Mouse (Mus musculus) kidney, postnatal 0 days (tissue): ENCODE data around the gene Ubxn6. TPM values are rescaled to one million over a fixed set of nuclear protein-coding genes. Genes with fewer than 3 reads are reported as not detected.

ENCODE experiments used
- ATAC-seq: fragments of 200-750 bp; cut with Nextera tagmentation; replicated peaks from 2 replicates; pipeline ENCODE4 v1.8.0; 2017; ENCODE audit warnings: low read depth, moderate number of reproducible peaks, moderate TSS enrichment, moderate library complexity; ENCODE audit not compliant: low FRiP score
- DNase-seq: peaks from one replicate; pipeline ENCODE4 v3.0.0-alpha.2; 2016; ENCODE audit warnings: low spot score
- H3K27ac ChIP-seq: fragments of 300-500 bp; sonication (generic); 2 replicates; pipeline ENCODE4 v1.5.1; 2014; ENCODE audit warnings: mild to moderate bottlenecking
- H3K27me3 ChIP-seq: fragments of 300-500 bp; sonication (generic); 2 replicates; pipeline ENCODE4 v1.6.1; 2014; ENCODE audit warnings: low read length, mixed read lengths; ENCODE audit not compliant: insufficient read depth
- H3K36me3 ChIP-seq: fragments of 300-500 bp; sonication (generic); 2 replicates; pipeline ENCODE4 v1.6.1; 2014; ENCODE audit warnings: low read length, mixed read lengths; ENCODE audit not compliant: insufficient read depth
- H3K4me1 ChIP-seq: fragments of 300-500 bp; sonication (generic); replicated peaks from 2 replicates; pipeline ENCODE4 v1.6.1; 2014; ENCODE audit warnings: antibody characterized with exemption, low read length, mixed read lengths; ENCODE audit not compliant: insufficient read depth
- H3K4me2 ChIP-seq: fragments of 300-500 bp; sonication (generic); 2 replicates; pipeline ENCODE4 v1.6.1; 2014; ENCODE audit warnings: mild to moderate bottlenecking, low read length, moderate library complexity, mixed read lengths
- H3K4me3 ChIP-seq: fragments of 300-500 bp; sonication (generic); replicated peaks from 2 replicates; pipeline ENCODE4 v1.5.1; 2014; ENCODE audit warnings: low read depth, low read length
- H3K9ac ChIP-seq: fragments of 300-500 bp; sonication (generic); 2 replicates; pipeline ENCODE4 v1.6.1; 2014; ENCODE audit warnings: low read depth, low read length
- H3K9me3 ChIP-seq: fragments of 300-500 bp; sonication (generic); replicated peaks from 2 replicates; pipeline ENCODE4 v1.6.1; 2016; ENCODE audit warnings: low read length, inconsistent platforms, mixed read lengths
- CTCF ChIP-seq: IDR thresholded peaks from 2 replicates; pipeline ENCODE4 v1.5.1; 2016; ENCODE audit warnings: antibody characterized with exemption, low read depth, mild to moderate bottlenecking, moderate library complexity
- WGBS: fragments of 180-500 bp; shearing (Covaris S2); extraction: QIAGEN DNeasy Blood & Tissue Kit; methylation state at CpG from one replicate; pipeline ENCODE4 v1.1.7; 2014; 5-methylcytosine and 5-hydroxymethylcytosine counted together
- polyA plus RNA-seq: library from polyadenylated mRNA; unstranded; fragments of >200 nt; fragmentation: Nextera tagmentation; extraction: Ambion mirVana; gene quantifications from 2 replicates; pipeline ENCODE4 v1.2.1, GENCODE M21; 2015

The Ubxn6 gene
- polyA plus RNA-seq, 1 experiment from 2014 or later: 54.4 TPM

- ATAC-seq (no peak), DNase-seq (no peak)
- Histone ChIP-seq H3K9me3 (no peaks in the 10 kb centered on the region), H3K27ac (no peak overlapping the region), H3K27me3 (no peaks in the 10 kb centered on the region), H3K4me3 (no peak overlapping the region), H3K4me1 (no peaks in the 10 kb centered on the region), H3K36me3 (peaks cover 38% of the 10 kb centered on the region), H3K4me2 (no peak overlapping the region), H3K9ac (no peak overlapping the region)
- TF ChIP-seq CTCF: no peak
- WGBS: 95% methylated on average over 8 of the region's 8 CpGs
Measured at GRCm38 (mm10) chr17:56103465-56104285, 28.8 kb upstream of the Ubxn6 start.

- WGBS: 93% methylated on average over 9 of the region's 9 CpGs
- no peak for ATAC-seq
Measured at GRCm38 (mm10) chr17:56102927-56103326, 28.1 kb upstream of the Ubxn6 start.

GRCm38 (mm10) chr17:56102158-56102557 is 27.3 kb upstream of the Ubxn6 start:
- H3K4me3 ChIP-seq: no peak overlapping the region
- no peak for ATAC-seq
- no peaks in the 10 kb centered on the region for H3K27me3 ChIP-seq
- no peak overlapping the region for H3K9ac ChIP-seq
- WGBS: 92% methylated on average over 5 of the region's 5 CpGs
- TF ChIP-seq CTCF: no peak
- no peak for DNase-seq
- H3K9me3 ChIP-seq: no peaks in the 10 kb centered on the region
- no peak overlapping the region for H3K27ac ChIP-seq
- no peak overlapping the region for H3K4me2 ChIP-seq
- no peaks in the 10 kb centered on the region for H3K4me1 ChIP-seq
- peaks cover 52% of the 10 kb centered on the region for H3K36me3 ChIP-seq

More at GRCm38 (mm10) chr17:56102927-56103326, 28.1 kb upstream of the Ubxn6 start:
- TF ChIP-seq CTCF: no peak
- no peak for DNase-seq
- H3K4me3 ChIP-seq: no peak overlapping the region
- H3K9me3 ChIP-seq: no peaks in the 10 kb centered on the region
- H3K4me2 ChIP-seq: no peak overlapping the region
- no peak overlapping the region for H3K27ac ChIP-seq
- peaks cover 46% of the 10 kb centered on the region for H3K36me3 ChIP-seq
- no peaks in the 10 kb centered on the region for H3K4me1 ChIP-seq
- H3K9ac ChIP-seq: no peak overlapping the region
- no peaks in the 10 kb centered on the region for H3K27me3 ChIP-seq

GRCm38 (mm10) chr17:56100811-56101210 is 26.0 kb upstream of the Ubxn6 start:
- H3K9me3 ChIP-seq: no peaks in the 10 kb centered on the region
- H3K9ac ChIP-seq: no peak overlapping the region
- no peaks in the 10 kb centered on the region for H3K27me3 ChIP-seq
- H3K36me3 ChIP-seq: peaks cover 64% of the 10 kb centered on the region
- H3K4me2 ChIP-seq: no peak overlapping the region
- no peak overlapping the region for H3K27ac ChIP-seq
- no peak for TF ChIP-seq CTCF
- H3K4me3 ChIP-seq: no peak overlapping the region
- ATAC-seq: no peak
- no peaks in the 10 kb centered on the region for H3K4me1 ChIP-seq
- WGBS: 91% methylated on average over 3 of the region's 3 CpGs
- no peak for DNase-seq

GRCm38 (mm10) chr17:56098711-56099572 is 24.1 kb upstream of the Ubxn6 start:
- no peaks in the 10 kb centered on the region for H3K27me3 ChIP-seq
- DNase-seq: no peak
- ATAC-seq: no peak
- H3K9me3 ChIP-seq: no peaks in the 10 kb centered on the region
- H3K36me3 ChIP-seq: peaks cover 65% of the 10 kb centered on the region
- H3K4me1 ChIP-seq: no peaks in the 10 kb centered on the region
- H3K4me2 ChIP-seq: no peak overlapping the region
- no peak overlapping the region for H3K27ac ChIP-seq
- TF ChIP-seq CTCF: peak; percentile 33; the same call in 1 of the 2 replicates
- no peak overlapping the region for H3K9ac ChIP-seq
- no peak overlapping the region for H3K4me3 ChIP-seq
- 90% methylated on average over 15 of the region's 15 CpGs for WGBS

GRCm38 (mm10) chr17:56098180-56098579 is 23.4 kb upstream of the Ubxn6 start:
- H3K27me3 ChIP-seq: no peaks in the 10 kb centered on the region
- H3K36me3 ChIP-seq: peaks cover 68% of the 10 kb centered on the region
- H3K9me3 ChIP-seq: no peaks in the 10 kb centered on the region
- H3K27ac ChIP-seq: no peak overlapping the region
- no peak overlapping the region for H3K9ac ChIP-seq
- ATAC-seq: no peak
- TF ChIP-seq CTCF: no peak
- H3K4me1 ChIP-seq: no peaks in the 10 kb centered on the region
- H3K4me3 ChIP-seq: no peak overlapping the region
- WGBS: 92% methylated on average over 8 of the region's 8 CpGs
- H3K4me2 ChIP-seq: no peak overlapping the region
- no peak for DNase-seq
